Mouse (Mus musculus) CH12.LX (cell line): ENCODE results near the gene Ttll9. TPM values are rescaled to one million over a fixed set of nuclear protein-coding genes. Genes with fewer than 3 reads are reported as not detected.

Source experiments
- DNase-seq: peaks from one replicate; pipeline ENCODE4 v3.0.0-alpha.2; 2013; ENCODE audit errors: extremely low read depth
- H3K27ac ChIP-seq: 2 replicates; pipeline ENCODE4 v1.5.1; 2012; ENCODE audit warnings: low read depth, mild to moderate bottlenecking, control low read depth, moderate library complexity; ENCODE audit not compliant: insufficient read depth
- H3K27me3 ChIP-seq: replicated peaks from 2 replicates; pipeline ENCODE3; 2012; ENCODE audit warnings: inconsistent platforms
- H3K36me3 ChIP-seq, 2 experiments: replicated peaks in 1 of 2; 2 replicates each; pipeline versions ENCODE3 to v1.6.1; 2012; ENCODE audit warnings: inconsistent platforms in 1 of 2, low read length in 1 of 2, mild to moderate bottlenecking in 1 of 2, mixed read lengths in 1 of 2, moderate library complexity in 1 of 2; ENCODE audit not compliant: control insufficient read depth in 1 of 2, insufficient read depth in 1 of 2
- H3K4me1 ChIP-seq, 2 experiments: 2 replicates each; pipeline ENCODE4 v1.6.1; 2012; ENCODE audit warnings: inconsistent platforms in 1 of 2, moderate library complexity in 1 of 2; ENCODE audit not compliant: insufficient read depth in 2 of 2, control insufficient read depth in 1 of 2
- H3K4me2 ChIP-seq: 2 replicates; pipeline ENCODE4 v1.6.1; 2012; ENCODE audit warnings: low read depth, mild to moderate bottlenecking, control low read depth; ENCODE audit not compliant: poor library complexity, insufficient read depth, severe bottlenecking
- H3K4me3 ChIP-seq, 3 experiments: fragments of 150-350 bp in 1 of 3; sonication (generic) in 1 of 3; replicated peaks in 1 of 3; 2 replicates each; pipeline versions ENCODE3 to v1.5.1; 2011 to 2012; ENCODE audit warnings: low read depth in 2 of 3, low read length in 2 of 3, mild to moderate bottlenecking in 2 of 3, moderate library complexity in 2 of 3, control low read depth in 1 of 3, improper control_type of control experiment in 1 of 3, inconsistent platforms in 1 of 3, mixed read lengths in 1 of 3; ENCODE audit not compliant: poor library complexity in 1 of 3
- H3K79me2 ChIP-seq: replicated peaks from 2 replicates; pipeline ENCODE4 v1.6.1; 2012; ENCODE audit warnings: mild to moderate bottlenecking, moderate library complexity; ENCODE audit not compliant: control insufficient read depth, poor library complexity, insufficient read depth, severe bottlenecking; ENCODE audit errors: extremely low read depth
- H3K9ac ChIP-seq: 2 replicates; pipeline ENCODE4 v1.6.1; 2012; ENCODE audit warnings: low read depth, mild to moderate bottlenecking, control low read depth, moderate library complexity; ENCODE audit not compliant: insufficient read depth
- H3K9me3 ChIP-seq: replicated peaks from 2 replicates; pipeline ENCODE3; 2012; ENCODE audit warnings: low read length, inconsistent platforms, mixed read lengths
- BHLHE40 ChIP-seq: IDR thresholded peaks from 2 replicates; pipeline ENCODE4 v1.6.1; 2011; ENCODE audit warnings: mild to moderate bottlenecking, low read depth, low read length, improper control_type of control experiment
- CHD1 ChIP-seq: IDR thresholded peaks from 2 replicates; pipeline ENCODE4 v1.6.1; 2012; ENCODE audit warnings: low read depth, low read length, improper control_type of control experiment, inconsistent platforms
- CHD2 ChIP-seq: IDR thresholded peaks from 2 replicates; pipeline ENCODE4 v1.6.1; 2011; ENCODE audit warnings: low read length, improper control_type of control experiment
- CTCF ChIP-seq, 2 experiments: IDR thresholded peaks in 1 of 2; conservative IDR thresholded peaks in 1 of 2; 2 replicates each; pipeline ENCODE4 v1.5.1; 2011 to 2012; ENCODE audit warnings: low read depth in 2 of 2, low read length in 2 of 2, improper control_type of control experiment in 1 of 2, inconsistent platforms in 1 of 2, mild to moderate bottlenecking in 1 of 2, moderate library complexity in 1 of 2
- E2F4 ChIP-seq: IDR thresholded peaks from 2 replicates; pipeline ENCODE4 v1.6.1; 2011; ENCODE audit warnings: low read depth, low read length, improper control_type of control experiment; ENCODE audit not compliant: insufficient replicate concordance
- ELF1 ChIP-seq: IDR thresholded peaks from 2 replicates; pipeline ENCODE4 v1.6.1; 2014; ENCODE audit warnings: low read depth, mild to moderate bottlenecking, inconsistent platforms, low read length, improper control_type of control experiment
- EP300 ChIP-seq: IDR thresholded peaks from 2 replicates; pipeline ENCODE4 v1.6.1; 2011; ENCODE audit warnings: low read length, improper control_type of control experiment
- ETS1 ChIP-seq: conservative IDR thresholded peaks from 2 replicates; pipeline ENCODE4 v1.6.1; 2012; ENCODE audit warnings: low read depth, mild to moderate bottlenecking, inconsistent platforms, low read length, improper control_type of control experiment, moderate library complexity
- GABPA ChIP-seq: IDR thresholded peaks from 2 replicates; pipeline ENCODE4 v1.6.1; 2012; ENCODE audit warnings: low read depth, low read length, improper control_type of control experiment, inconsistent platforms; ENCODE audit not compliant: insufficient replicate concordance
- HCFC1 ChIP-seq: IDR thresholded peaks from 2 replicates; pipeline ENCODE4 v1.6.1; 2012; ENCODE audit warnings: low read depth, mild to moderate bottlenecking, inconsistent platforms, low read length, improper control_type of control experiment
- IRF4 ChIP-seq: IDR thresholded peaks from 2 replicates; pipeline ENCODE4 v1.6.1; 2014; ENCODE audit warnings: low read depth, mild to moderate bottlenecking, inconsistent platforms, low read length, improper control_type of control experiment
- JUN ChIP-seq: IDR thresholded peaks from 2 replicates; pipeline ENCODE4 v1.6.1; 2011; ENCODE audit warnings: low read depth, mild to moderate bottlenecking, low read length, improper control_type of control experiment, moderate library complexity; ENCODE audit not compliant: insufficient read depth
- JUND ChIP-seq: conservative IDR thresholded peaks from 2 replicates; pipeline ENCODE4 v1.6.1; 2011; ENCODE audit warnings: low read depth, low read length, improper control_type of control experiment
- KAT2A ChIP-seq: IDR thresholded peaks from 2 replicates; pipeline ENCODE4 v1.6.1; 2012; ENCODE audit warnings: low read length, improper control_type of control experiment, inconsistent platforms; ENCODE audit not compliant: insufficient replicate concordance
- MAFK ChIP-seq: IDR thresholded peaks from 2 replicates; pipeline ENCODE4 v1.6.1; 2011; ENCODE audit warnings: low read length, improper control_type of control experiment; ENCODE audit not compliant: insufficient replicate concordance
- MAX ChIP-seq: IDR thresholded peaks from 2 replicates; pipeline ENCODE4 v1.6.1; 2011; ENCODE audit warnings: low read length, improper control_type of control experiment
- MAZ ChIP-seq: IDR thresholded peaks from 2 replicates; pipeline ENCODE4 v1.6.1; 2012; ENCODE audit warnings: low read depth, mild to moderate bottlenecking, inconsistent platforms, low read length, improper control_type of control experiment, moderate library complexity
- MEF2A ChIP-seq: IDR thresholded peaks from 2 replicates; pipeline ENCODE4 v1.6.1; 2014; ENCODE audit warnings: low read depth, mild to moderate bottlenecking, inconsistent platforms, low read length, improper control_type of control experiment, borderline replicate concordance
- MXI1 ChIP-seq: IDR thresholded peaks from 2 replicates; pipeline ENCODE4 v1.6.1; 2011; ENCODE audit warnings: mild to moderate bottlenecking, low read depth, low read length, improper control_type of control experiment
- MYC ChIP-seq: IDR thresholded peaks from 2 replicates; pipeline ENCODE4 v1.6.1; 2011; ENCODE audit warnings: low read depth, mild to moderate bottlenecking, improper control_type of control experiment, low read length
- NELFE ChIP-seq: IDR thresholded peaks from 2 replicates; pipeline ENCODE4 v1.6.1; 2011; ENCODE audit warnings: low read depth, low read length, improper control_type of control experiment
- NRF1 ChIP-seq: IDR thresholded peaks from 2 replicates; pipeline ENCODE4 v1.6.1; 2014; ENCODE audit warnings: low read depth, mild to moderate bottlenecking, inconsistent platforms, low read length, improper control_type of control experiment, moderate library complexity
- PAX5 ChIP-seq: IDR thresholded peaks from 2 replicates; pipeline ENCODE4 v1.6.1; 2012; ENCODE audit warnings: low read length, inconsistent platforms, mixed read lengths
- POLR2A ChIP-seq: IDR thresholded peaks from 2 replicates; pipeline ENCODE4 v1.6.1; 2011; ENCODE audit warnings: low read depth, mild to moderate bottlenecking, improper control_type of control experiment, low read length
- POLR2AphosphoS2 ChIP-seq: IDR thresholded peaks from 2 replicates; pipeline ENCODE4 v1.6.1; 2011; ENCODE audit warnings: low read depth, low read length, improper control_type of control experiment
- RAD21 ChIP-seq: IDR thresholded peaks from 2 replicates; pipeline ENCODE4 v1.6.1; 2011; ENCODE audit warnings: low read depth, mild to moderate bottlenecking, low read length, improper control_type of control experiment, moderate library complexity
- RCOR1 ChIP-seq: conservative IDR thresholded peaks from 2 replicates; pipeline ENCODE4 v1.6.1; 2012; ENCODE audit warnings: low read depth, mild to moderate bottlenecking, inconsistent platforms, low read length, improper control_type of control experiment
- SIN3A ChIP-seq: IDR thresholded peaks from 2 replicates; pipeline ENCODE4 v1.6.1; 2012; ENCODE audit warnings: low read length, improper control_type of control experiment, inconsistent platforms
- SMC3 ChIP-seq: IDR thresholded peaks from 2 replicates; pipeline ENCODE4 v1.6.1; 2011; ENCODE audit warnings: low read depth, low read length, improper control_type of control experiment
- TBP ChIP-seq: conservative IDR thresholded peaks from 2 replicates; pipeline ENCODE4 v1.6.1; 2011; ENCODE audit warnings: low read depth, low read length, improper control_type of control experiment
- TCF12 ChIP-seq: IDR thresholded peaks from 2 replicates; pipeline ENCODE4 v1.6.1; 2014; ENCODE audit warnings: low read depth, mild to moderate bottlenecking, inconsistent platforms, low read length, improper control_type of control experiment
- UBTF ChIP-seq: IDR thresholded peaks from 2 replicates; pipeline ENCODE4 v1.6.1; 2012; ENCODE audit warnings: low read depth, mild to moderate bottlenecking, inconsistent platforms, low read length, improper control_type of control experiment, moderate library complexity
- USF1 ChIP-seq: IDR thresholded peaks from 2 replicates; pipeline ENCODE4 v1.6.1; 2014; ENCODE audit warnings: low read depth, mild to moderate bottlenecking, inconsistent platforms, low read length, improper control_type of control experiment
- USF2 ChIP-seq: conservative IDR thresholded peaks from 2 replicates; pipeline ENCODE4 v1.6.1; 2011; ENCODE audit warnings: low read depth, low read length, improper control_type of control experiment
- ZC3H11A ChIP-seq: IDR thresholded peaks from 2 replicates; pipeline ENCODE4 v1.6.1; 2012; ENCODE audit warnings: low read depth, mild to moderate bottlenecking, inconsistent platforms, low read length, improper control_type of control experiment
- ZKSCAN1 ChIP-seq: IDR thresholded peaks from 2 replicates; pipeline ENCODE4 v1.6.1; 2012; ENCODE audit warnings: low read depth, inconsistent platforms, low read length, improper control_type of control experiment, borderline replicate concordance
- ZMIZ1 ChIP-seq: IDR thresholded peaks from 2 replicates; pipeline ENCODE4 v1.6.1; 2012; ENCODE audit warnings: low read depth, mild to moderate bottlenecking, inconsistent platforms, low read length, improper control_type of control experiment
- ZNF384 ChIP-seq: IDR thresholded peaks from 2 replicates; pipeline ENCODE4 v1.6.1; 2012; ENCODE audit warnings: low read depth, low read length, improper control_type of control experiment, inconsistent platforms
- dilution Hi-C: fragments of 300-500 bp; cut with MboI; formaldehyde crosslinking; loops from 2 replicates; pipeline ENCODE4 v1.14.3; 2020; ENCODE audit warnings: low sequenced_read_pairs; ENCODE audit not compliant: extremely low pct_unique_long_range_greater_than_20kb, extremely low pct_ligation_motif_present
- in situ Hi-C: fragments of 300-500 bp; cut with MboI; formaldehyde crosslinking; loops from 3 replicates; pipeline ENCODE4 v1.14.3; 2019; ENCODE audit warnings: low sequenced_read_pairs, low pct_ligation_motif_present, low pct_unique_long_range_greater_than_20kb, mixed read lengths
- polyA plus RNA-seq: library from polyadenylated mRNA; unstranded; fragments of >175 nt; gene quantifications from 2 replicates; pipeline ENCODE4 v1.2.1, GENCODE M21; 2012; ENCODE audit warnings: low read depth; ENCODE audit not compliant: insufficient read length
- total RNA-seq, 2 experiments: library from RNA; depleted of rRNA; stranded (reverse); fragments of 300-350 nt in 1 of 2; fragments of >200 nt in 1 of 2; gene quantifications; 2 replicates each; pipeline ENCODE4 v1.2.3; 2012 to 2014

Ttll9 gene
- total and polyA plus RNA-seq, 3 experiments: 1.5 to 1.7 (median 1.7) TPM

- in situ Hi-C loops: loop anchor here (5.0 to 25.0 kb wide), 3 partner anchors 108 to 673 kb away; no protein-coding TSS in a partner anchor
- H3K4me1 ChIP-seq: peaks cover 27 to 63% of the 10 kb centered on the region in 2 experiments
- TF ChIP-seq SIN3A: peak; percentile 83
- no peak for TF ChIP-seq KAT2A
- TF ChIP-seq JUN: no peak
- no peak for TF ChIP-seq USF2
- TF ChIP-seq NELFE: peak; percentile 62; the same call in 1 of the 2 replicates
- no peak for TF ChIP-seq CHD2
- no peak for TF ChIP-seq EP300
- TF ChIP-seq ZC3H11A: peak; percentile 65
- TF ChIP-seq MAX: no peak
- TF ChIP-seq POLR2A: no peak
- 0 out of 2 replicates have a peak, but pooled peaks have one; percentile 21 for TF ChIP-seq ETS1
- TF ChIP-seq MAFK: peak; percentile 88
- TF ChIP-seq TBP: no peak
- TF ChIP-seq ZNF384: no peak
- TF ChIP-seq ZKSCAN1: no peak
- TF ChIP-seq ZMIZ1: no peak
- TF ChIP-seq MAZ: 0 out of 2 replicates have a peak, but pooled peaks have one; percentile 62
- TF ChIP-seq CHD1: no peak
- no peak for TF ChIP-seq GABPA
- no peak; the same call in 1 of the 2 replicates for TF ChIP-seq USF1
- TF ChIP-seq RCOR1: 0 out of 2 replicates have a peak, but pooled peaks have one; percentile 42
- TF ChIP-seq CTCF (conservative IDR thresholded peaks at IDR 0.05 in 1 of 2, IDR thresholded peaks at IDR 0.05 in 1 of 2; ENCODE audit: low read depth in 2 of 2, low read length in 2 of 2): peak; percentile 39 to 99; a peak in 3 of 4 replicates
- peak; percentile 44 for TF ChIP-seq NRF1
- peak; percentile 97 for TF ChIP-seq RAD21
- TF ChIP-seq IRF4: 0 out of 2 replicates have a peak, but pooled peaks have one; percentile 21
- no peak for TF ChIP-seq UBTF
- no peak for TF ChIP-seq JUND
- TF ChIP-seq BHLHE40: 0 out of 2 replicates have a peak, but pooled peaks have one; percentile 28
- peak; percentile 91 for TF ChIP-seq SMC3
- 0 out of 2 replicates have a peak, but pooled peaks have one; percentile 12 for TF ChIP-seq ELF1
- TF ChIP-seq MXI1: peak; percentile 69
- TF ChIP-seq MEF2A: peak; percentile 72; the same call in 1 of the 2 replicates
- no peak for TF ChIP-seq E2F4
- TF ChIP-seq TCF12: no peak; the same call in 1 of the 2 replicates
- TF ChIP-seq HCFC1: no peak
- 0 out of 2 replicates have a peak, but pooled peaks have one; percentile 51 for TF ChIP-seq MYC
- TF ChIP-seq POLR2AphosphoS2: no peak
- no peak for TF ChIP-seq PAX5
- H3K4me2 ChIP-seq: peak overlapping the region; percentile 63
- H3K9ac ChIP-seq: no peak overlapping the region
- H3K36me3 ChIP-seq: no peaks in the 10 kb centered on the region
- H3K9me3 ChIP-seq: peaks cover 3% of the 10 kb centered on the region
- dilution Hi-C loops: no loop called here
- DNase-seq: peak; percentile 93
- H3K79me2 ChIP-seq: no peaks in the 10 kb centered on the region
- no peak overlapping the region for H3K27ac ChIP-seq
- peaks cover 43% of the 10 kb centered on the region for H3K27me3 ChIP-seq
- H3K4me3 ChIP-seq: no peak overlapping the region
Measured at GRCm38 (mm10) chr2:152914310-152915120, 47.8 kb upstream of the Ttll9 start.
